Mouse (Mus musculus): ENCODE results near the gene Meox1.

Gene Meox1

DNA sequence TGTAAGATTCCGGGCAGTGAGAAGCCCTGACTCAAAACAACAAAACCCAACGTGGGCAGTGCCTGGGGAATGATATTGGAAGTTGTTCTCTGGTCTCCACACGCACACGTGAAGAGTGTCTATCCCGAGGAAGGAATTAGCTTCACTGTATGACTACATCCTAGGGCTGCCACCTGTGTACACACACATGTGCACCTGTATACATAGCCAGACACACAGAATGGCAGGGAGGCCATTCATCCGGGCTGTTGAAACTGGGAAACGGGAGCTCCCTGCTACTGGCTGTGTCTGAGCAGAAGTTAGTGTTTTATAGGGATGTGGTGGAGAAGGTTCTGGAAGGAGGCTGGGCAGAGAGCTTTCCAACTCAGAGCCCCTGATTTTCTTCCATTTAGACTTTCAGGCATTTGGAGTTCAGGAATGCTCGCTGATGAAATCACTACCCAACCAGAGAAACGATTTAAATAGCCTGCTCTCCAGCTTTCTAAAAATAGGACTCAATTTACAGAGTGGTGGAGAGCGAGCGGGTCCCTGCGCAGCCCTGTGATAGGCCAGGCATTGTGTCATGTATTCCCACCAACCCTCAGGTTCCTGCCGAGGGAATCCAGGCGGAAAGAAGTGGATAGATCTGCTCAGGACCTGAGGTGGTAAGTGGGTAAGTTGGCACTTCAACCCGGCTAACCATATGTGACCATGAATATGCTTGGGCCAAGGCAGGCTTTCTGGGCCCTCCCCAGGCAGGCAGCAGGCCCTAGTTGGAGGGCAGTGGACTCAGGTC, 52.0 kb downstream of the Meox1 start:
- POLR2A ChIA-PET = interaction anchor here in 2 of 4 experiments (1.1 to 2.7 kb wide), 3 partner anchors 47 to 68 kb away, joined by 3 to 9 read pairs (median 6); no protein-coding TSS in a partner anchor
- CTCF ChIA-PET = interaction anchor here (0.6 to 3.3 kb wide), 16 partner anchors 28 to 198 kb away, joined by 3 to 19 read pairs (median 3); no protein-coding TSS in a partner anchor

- ChIA-PET POLR2A (interaction anchor here in 2 of 4 experiments (0.5 to 2.7 kb wide), 4 partner anchors 49 to 235 kb away, joined by 3 to 9 read pairs (median 3); no protein-coding TSS in a partner anchor), CTCF (interaction anchor here (0.9 to 3.3 kb wide), 8 partner anchors 24 to 200 kb away, joined by 3 to 19 read pairs (median 8); no protein-coding TSS in a partner anchor)
Observed at GRCm38 (mm10) chr11:101840405-101840804, 53.8 kb downstream of the Meox1 start.

DNA sequence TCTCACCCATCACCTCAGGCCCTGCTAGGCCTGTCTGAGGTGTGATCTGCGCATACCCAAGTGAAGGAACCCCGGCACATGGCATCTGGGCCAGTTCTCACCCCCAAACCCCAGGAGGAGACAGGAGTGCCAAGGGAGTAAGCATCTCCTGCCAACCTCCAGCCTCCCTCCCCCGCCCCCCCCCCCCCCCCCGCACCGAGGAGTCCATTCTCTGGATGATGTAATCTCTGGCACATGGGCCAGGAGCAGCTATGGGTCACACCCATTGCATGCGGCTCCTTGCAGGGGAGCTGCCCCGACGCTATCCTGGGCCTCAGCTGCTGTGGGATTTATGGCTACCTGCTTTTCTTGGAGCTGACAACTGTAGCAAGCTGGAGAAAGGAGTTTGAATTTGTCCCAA, 54.7 kb downstream of the Meox1 start:
- CTCF ChIA-PET = interaction anchor here in 3 of 4 experiments (0.6 to 3.3 kb wide), 6 partner anchors 18 to 120 kb away, joined by 3 to 19 read pairs (median 8); no protein-coding TSS in a partner anchor
- POLR2A ChIA-PET = interaction anchor here in 3 of 4 experiments (0.6 to 1.1 kb wide), 4 partner anchors 64 to 271 kb away, joined by 3 to 5 read pairs (median 4); no protein-coding TSS in a partner anchor

- ChIA-PET CTCF (interaction anchor here in 1 of 4 experiments (1.2 to 1.5 kb wide), 2 partner anchors 65 to 73 kb away, joined by 3 to 5 read pairs; no protein-coding TSS in a partner anchor), POLR2A (interaction anchor here in 2 of 4 experiments (0.8 to 1.1 kb wide), 4 partner anchors 9 to 101 kb away, joined by 3 to 4 read pairs (median 3); no protein-coding TSS in a partner anchor)
Observed at GRCm38 (mm10) chr11:101832001-101832400, 62.2 kb downstream of the Meox1 start.

- ChIA-PET CTCF (interaction anchor here (0.8 to 1.6 kb wide), 7 partner anchors 17 to 210 kb away, joined by 3 to 10 read pairs (median 4); no protein-coding TSS in a partner anchor), POLR2A (interaction anchor here in 1 of 4 experiments (0.8 kb wide), 1 partner anchor 24 kb away, joined by 3 read pairs; no protein-coding TSS in a partner anchor)
Observed at GRCm38 (mm10) chr11:101830616-101831015, 63.6 kb downstream of the Meox1 start.

DNA sequence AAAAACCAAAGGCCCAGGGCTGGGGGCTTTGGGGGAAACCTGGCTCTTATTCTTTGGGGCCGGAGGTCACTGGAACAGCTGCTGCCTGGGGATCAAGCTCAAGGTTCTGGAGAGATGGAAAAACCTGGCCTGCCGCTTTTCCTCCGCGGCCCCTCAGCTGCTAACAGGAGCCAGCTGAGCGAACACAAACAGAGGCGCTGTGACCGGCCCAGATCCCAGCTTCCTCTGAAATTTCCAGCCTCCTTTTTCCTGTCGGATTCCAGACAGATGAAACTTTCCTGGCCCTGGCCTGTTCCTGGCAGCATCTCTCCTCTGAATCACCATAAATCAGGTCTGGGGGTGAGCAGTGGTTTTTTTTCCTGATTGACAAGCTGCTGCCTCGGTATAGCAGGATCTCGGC, 64.1 kb downstream of the Meox1 start:
- POLR2A ChIA-PET = interaction anchor here in 1 of 4 experiments (0.8 kb wide), 1 partner anchor 25 kb away, joined by 3 read pairs; no protein-coding TSS in a partner anchor
- CTCF ChIA-PET = interaction anchor here (0.8 to 1.6 kb wide), 7 partner anchors 17 to 210 kb away, joined by 3 to 10 read pairs (median 4); no protein-coding TSS in a partner anchor

GRCm38 (mm10) chr11:101828718-101829117, 65.5 kb downstream of the Meox1 start:
- CTCF ChIA-PET = interaction anchor here in 3 of 4 experiments (0.5 to 1.6 kb wide), 4 partner anchors 15 to 91 kb away, joined by 3 to 5 read pairs (median 4); no protein-coding TSS in a partner anchor
- POLR2A ChIA-PET = no interaction called here
